Mouse (Mus musculus): ENCODE measurements around the gene Hoxd8.

The Hoxd8 gene

DNA sequence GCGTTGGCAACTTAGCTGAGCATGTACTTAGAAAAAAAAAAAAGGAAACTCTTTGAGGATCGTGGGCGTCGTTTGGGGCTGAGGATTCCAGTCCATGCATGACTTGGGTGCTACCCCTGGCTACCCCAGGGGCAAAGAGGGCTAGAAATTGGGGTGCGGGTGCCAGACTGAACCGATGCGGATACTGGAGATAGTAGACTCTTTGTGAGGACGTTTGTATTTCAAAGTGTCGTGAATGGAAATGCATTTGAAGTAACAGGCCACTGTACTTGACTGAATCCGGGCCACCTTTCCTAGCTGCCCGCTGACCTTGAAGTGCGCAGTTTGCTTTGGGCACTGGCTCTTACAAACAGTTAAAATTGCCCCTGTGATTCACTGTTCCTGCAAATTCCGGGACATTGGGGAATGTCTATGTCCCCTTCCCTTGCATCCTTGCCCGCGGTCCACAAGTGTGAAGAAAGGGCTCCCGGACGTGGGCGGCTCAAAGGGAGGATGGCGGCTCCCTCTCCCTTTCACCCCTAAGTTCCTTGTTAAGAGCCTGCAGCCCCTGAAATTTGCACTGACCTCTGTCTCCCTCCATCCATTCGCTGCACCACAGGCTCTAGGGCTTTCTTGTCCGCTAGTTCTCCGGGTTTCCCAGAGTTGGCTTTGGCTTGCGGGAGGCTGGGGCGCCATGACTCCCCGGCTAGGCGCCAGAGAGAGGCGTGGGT is 17.3 kb upstream of the Hoxd8 start:
- peak; percentile 27 for DNase-seq

DNA sequence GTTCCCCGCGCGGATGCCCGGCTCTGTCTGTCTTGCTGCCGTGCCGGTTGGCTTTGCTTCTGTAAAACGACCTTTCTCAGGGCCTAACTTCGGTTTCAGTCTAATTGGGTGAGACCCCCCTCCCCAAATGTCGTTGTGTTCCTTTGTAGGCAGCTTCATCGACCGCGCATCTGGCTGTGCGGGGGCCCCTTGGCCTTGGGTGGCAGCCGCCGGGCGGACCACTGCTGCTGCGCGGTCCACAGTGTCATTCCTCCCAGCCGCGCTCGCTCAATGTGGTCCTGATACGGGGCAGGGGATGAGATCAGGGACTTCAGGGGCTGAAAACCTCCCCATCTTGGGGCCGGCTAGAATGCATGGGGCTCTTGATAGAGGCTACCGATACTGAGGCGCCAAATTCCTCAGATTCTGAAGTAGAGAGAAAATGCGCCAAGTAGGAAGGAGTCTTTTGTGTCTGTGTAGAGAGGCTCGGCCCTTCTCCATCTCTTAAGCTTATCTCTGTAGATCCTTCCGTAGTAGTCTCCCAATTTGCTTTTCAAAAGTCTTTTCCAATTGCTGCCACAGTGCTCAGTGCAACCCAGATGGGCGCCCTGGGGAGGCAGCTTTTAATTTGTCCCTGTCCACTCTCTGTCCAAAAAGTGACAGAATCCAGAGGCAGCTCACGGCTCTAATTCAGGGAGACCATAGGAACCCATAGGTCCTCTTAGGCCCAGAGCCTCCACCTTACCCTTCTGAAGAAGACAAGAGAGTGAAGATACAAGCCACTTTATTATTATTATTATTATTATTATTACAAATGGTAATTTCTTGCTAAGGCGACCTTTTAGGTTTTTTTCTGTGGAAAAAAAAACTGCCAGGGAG is 16.5 kb upstream of the Hoxd8 start:
- DNase-seq = peak; percentile 62

DNA sequence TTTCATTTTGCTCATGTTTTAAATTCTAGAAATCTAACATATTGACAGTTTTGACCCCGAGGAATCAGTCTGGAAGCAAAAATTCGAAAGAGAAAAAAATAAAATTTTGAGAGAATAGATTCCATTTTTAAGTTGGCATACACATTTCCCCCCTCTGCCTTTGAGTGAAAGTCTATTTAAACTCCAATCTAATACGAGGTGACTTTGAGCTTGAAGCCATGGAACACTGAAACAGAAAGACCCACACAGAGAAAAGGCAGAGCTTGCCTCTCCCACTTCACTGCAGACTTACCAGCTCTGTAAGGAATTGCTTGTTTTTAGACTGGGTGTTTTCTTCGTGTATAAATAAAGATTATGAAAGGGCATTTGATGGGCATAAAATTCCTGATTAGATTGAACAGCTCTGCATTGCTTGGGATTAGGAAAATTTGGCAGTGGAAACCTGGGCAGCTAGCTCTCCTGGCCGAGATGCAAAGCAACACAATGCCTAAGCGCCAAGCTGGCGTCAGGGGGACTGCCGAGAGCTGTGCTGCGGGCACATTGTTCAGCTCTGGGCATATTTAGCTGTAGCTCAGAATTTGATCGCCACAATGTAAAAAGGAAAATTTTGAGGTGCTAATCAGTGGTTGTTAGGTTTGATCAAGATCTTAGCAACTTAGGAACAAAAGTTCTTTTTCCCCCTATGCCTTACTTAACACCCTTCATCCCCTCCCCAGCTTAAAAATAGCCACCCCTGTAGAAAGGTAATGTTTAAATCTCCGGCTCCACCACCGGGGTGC is 15.4 kb upstream of the Hoxd8 start:
- peak; percentile 46 for DNase-seq

DNA sequence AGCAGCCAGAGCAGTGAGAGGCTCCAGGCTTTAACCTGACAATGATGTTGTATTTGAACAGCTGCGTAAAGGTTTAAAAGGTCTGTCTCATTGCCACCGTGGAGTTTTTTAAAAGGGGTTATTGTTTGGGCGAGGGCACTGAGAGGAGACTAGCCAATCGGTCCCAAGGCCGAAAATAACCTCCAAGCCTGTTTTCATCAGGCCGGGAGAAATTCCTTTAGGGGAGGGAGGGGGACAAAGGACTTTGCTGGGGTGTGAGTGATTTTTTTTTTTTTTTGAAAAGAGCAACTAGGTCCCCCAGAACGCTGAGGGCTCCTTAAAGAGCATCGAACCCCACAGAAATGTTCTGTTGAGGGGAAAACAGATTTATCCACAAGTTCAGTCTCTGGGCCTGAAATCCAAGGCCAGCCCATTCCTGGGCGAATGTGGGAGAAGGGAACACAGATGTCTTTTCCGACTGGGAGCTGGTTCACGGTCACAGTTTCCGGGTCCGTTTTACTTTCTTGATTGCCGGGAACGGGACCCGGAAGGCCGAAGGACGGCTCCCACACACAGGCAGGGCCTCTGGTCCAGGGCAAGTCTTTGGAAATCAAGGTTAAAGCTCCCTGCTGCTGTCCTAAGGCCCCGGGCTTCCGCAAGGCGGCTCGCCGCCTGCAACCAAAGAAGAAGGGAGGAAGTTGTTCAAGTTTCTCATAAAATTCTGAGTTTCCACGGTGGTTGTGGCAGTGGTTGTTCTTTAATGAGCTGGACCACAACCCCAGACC is 14.7 kb upstream of the Hoxd8 start:
- DNase-seq = peak; percentile 59

DNA sequence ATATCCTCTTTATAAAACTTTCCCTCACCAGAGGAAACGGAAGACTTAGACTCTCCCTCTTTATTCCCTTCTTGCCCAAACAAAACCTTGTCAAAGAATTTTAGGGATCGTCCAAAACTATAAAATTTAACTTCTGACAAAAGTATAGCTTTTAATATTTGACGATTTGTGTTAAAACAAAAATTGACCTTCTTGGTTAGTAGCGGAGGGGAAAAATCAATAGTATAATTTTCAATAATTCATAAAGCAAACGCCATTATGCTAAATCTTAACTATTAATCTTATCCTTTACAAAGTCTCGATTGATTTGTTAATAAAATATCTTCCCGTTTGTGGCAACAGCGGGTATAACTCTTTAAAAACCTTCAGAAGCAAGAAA is 14.1 kb upstream of the Hoxd8 start:
- no peak for DNase-seq

DNA sequence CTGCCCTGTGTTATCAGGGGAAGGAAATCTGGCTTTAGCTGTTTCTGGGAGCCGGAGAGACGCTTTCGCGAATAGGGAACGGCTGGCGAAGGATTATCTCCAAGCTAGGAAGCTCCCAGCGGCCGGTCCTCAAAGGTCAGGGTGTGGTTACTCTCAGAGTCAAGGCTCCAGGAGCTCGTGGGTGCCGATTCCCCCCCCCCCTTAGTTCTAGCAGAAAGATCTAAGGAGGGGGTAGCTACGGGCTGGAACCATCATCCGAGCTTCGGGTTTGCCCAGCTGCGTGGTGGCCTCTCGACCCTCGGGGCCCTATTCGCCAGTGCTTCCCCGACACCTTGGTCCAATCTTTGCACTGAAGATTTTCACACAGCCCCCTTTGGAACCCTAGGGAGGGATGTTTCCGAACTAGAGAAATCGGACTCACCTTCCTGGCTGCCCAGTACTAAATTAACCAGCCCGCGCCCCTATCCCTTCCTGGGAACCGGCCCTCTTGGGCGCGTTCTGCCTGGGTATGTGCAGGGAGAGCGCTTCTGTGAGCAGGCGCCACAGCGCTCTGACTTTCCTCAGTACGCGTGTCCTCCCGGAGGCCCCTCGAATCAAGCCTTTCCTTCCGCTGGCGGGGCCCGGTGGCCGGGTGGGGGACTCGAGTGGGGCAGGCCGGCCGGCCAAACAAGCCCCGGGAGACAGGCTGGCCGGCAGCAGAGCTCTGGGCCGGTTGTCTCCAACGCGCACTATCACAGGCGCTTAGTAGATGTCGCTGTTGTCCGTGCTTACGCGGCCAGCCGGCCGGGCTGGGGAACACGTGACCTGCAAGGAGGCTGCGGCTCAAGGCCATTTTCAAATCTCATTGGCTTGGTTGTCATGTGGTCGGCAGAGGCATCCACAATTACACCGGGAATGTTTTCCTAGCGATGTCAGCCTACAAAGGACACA is 13.1 kb upstream of the Hoxd8 start, which contains the start of gene Hoxd10:
Gene Hoxd10 (plus strand): TSS at position 903 of the 930 bp plus-strand sequence.
- DNase-seq = peak; percentile 95

DNA sequence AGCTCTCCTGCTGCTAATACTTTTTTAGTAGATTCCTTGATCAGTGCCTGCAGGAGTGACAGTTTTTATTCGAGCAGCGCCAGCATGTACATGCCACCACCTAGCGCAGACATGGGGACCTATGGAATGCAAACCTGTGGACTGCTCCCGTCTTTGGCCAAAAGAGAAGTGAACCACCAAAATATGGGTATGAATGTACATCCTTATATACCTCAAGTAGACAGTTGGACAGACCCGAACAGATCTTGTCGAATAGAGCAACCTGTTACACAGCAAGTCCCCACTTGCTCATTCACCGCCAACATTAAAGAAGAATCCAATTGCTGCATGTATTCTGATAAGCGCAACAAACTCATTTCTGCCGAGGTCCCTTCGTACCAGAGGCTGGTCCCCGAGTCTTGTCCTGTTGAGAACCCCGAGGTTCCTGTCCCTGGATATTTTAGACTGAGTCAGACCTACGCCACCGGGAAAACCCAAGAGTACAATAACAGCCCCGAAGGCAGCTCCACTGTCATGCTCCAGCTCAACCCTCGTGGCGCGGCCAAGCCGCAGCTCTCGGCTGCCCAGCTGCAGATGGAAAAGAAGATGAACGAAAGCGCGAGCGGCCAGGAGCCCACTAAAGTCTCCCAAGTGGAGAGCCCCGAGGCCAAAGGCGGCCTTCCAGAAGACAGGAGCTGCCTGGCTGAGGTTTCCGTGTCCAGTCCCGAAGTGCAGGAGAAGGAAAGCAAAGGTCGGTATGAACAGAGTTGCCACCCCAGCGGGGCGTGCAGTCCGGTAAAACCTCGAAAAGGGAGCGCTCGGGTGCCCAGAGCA is 12.2 kb upstream of the Hoxd8 start:
- DNase-seq = peak; percentile 50

DNA sequence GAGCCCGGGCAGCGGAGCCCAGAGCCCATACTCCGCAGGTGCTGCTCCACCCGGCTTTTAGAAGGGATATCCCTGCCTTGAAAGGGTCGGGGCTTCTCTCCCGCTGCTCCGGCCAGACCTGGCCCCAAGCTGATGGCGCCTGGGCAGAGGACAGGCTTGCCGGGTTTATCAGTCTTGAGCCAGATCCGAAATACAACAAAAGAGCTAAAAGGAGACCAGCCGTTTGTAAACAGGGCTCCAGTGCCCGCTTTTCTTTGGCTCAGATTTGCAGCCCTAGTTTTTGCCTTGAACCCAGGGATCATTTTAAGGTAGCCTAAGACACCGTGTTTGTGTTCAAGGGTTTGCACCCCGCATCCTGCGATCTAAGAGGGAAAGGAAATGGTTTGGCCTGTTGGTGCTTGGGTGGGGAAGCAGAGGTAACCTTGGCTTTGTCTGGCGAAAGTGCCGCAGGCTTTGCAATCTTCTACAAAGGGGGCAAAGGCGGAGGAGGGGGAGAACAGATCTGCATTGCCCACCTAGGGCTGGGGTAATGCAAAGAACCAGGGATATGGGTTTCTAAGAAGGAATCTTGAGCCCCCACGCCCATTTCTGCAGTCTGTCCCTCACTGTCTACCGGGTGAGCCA is 11.5 kb upstream of the Hoxd8 start:
- DNase-seq = no peak

DNA sequence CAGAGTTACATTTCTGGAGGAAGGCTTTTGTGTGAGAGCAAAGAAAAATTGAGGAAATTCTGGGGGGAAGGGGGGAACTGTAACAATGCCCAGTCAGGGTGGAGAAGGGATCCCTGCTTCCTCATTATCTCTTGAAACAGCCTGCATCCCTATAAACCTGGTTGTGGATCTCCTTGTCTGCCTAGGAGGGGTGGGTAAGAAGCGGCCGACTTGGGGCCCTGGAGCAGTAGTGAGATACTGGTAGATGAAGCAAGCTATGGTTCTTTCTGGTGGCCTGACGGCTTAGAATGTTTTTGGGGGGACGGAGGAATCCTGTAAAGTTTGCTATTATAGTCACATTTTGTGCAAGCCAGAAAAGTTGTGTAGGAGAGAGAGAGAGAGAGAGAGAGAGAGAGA is 11.0 kb upstream of the Hoxd8 start:
- DNase-seq = no peak

DNA sequence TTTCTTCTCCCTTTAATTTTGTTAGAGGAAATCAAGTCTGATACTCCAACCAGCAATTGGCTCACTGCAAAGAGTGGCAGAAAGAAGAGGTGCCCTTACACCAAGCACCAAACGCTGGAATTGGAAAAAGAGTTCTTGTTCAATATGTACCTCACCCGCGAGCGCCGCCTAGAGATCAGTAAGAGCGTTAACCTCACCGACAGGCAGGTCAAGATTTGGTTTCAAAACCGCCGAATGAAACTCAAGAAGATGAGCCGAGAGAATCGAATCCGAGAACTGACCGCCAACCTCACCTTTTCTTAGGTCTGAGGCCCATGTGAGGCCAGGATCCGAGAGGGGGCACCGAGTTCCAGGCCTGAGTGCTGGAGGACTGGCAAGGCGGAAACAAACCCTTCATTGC is 10.3 kb upstream of the Hoxd8 start:
- peak; percentile 84 for DNase-seq

DNA sequence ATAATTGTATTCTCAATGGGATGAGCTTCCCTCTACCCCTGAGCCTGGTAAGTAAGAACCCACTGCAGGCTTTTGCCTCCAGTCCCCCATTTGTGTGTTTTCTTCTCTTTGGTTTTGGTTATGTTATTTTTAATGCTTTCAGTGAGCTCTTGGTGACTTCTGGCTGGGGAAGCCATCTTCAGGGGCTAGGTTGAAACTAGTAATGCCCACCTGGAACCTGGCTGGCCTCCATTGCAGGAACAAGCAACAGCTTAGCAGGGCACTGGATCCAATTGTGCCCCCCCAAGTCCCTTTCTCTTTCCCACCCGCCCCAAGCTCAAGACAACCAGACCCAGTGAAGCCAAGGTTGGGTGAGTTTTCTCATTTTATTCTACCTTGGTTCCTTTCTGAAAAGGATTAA is 9.0 kb upstream of the Hoxd8 start:
- DNase-seq = no peak

DNA sequence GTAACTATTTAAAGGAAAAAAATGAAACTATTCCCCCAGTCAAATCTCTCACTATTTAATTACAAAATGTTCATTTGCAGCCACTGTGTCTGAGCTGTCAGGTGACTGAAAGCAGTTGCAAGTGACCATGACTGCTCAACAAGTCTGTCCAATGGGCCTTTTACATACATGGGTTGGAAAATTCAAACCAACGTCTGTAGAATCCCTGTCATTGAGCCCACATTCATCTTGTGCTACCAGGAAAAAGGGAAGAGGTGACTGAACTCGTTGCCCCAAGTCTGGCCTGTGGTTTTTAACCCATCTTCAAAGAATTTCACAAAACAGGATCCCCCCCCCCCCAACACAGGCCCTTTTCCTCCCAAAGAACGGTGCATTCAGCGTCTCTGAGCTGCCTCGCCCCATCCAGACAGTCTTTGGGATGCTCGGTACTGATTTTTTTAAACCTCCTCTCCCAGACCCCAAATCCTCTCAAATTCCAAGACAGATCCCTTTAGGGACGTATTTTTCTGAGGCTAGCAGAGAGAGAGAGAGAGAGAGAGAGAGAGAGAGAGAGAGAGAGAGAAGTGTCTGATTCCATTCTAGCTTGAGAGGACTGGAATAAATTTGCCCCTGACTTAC is 8.5 kb upstream of the Hoxd8 start:
- no peak for DNase-seq

DNA sequence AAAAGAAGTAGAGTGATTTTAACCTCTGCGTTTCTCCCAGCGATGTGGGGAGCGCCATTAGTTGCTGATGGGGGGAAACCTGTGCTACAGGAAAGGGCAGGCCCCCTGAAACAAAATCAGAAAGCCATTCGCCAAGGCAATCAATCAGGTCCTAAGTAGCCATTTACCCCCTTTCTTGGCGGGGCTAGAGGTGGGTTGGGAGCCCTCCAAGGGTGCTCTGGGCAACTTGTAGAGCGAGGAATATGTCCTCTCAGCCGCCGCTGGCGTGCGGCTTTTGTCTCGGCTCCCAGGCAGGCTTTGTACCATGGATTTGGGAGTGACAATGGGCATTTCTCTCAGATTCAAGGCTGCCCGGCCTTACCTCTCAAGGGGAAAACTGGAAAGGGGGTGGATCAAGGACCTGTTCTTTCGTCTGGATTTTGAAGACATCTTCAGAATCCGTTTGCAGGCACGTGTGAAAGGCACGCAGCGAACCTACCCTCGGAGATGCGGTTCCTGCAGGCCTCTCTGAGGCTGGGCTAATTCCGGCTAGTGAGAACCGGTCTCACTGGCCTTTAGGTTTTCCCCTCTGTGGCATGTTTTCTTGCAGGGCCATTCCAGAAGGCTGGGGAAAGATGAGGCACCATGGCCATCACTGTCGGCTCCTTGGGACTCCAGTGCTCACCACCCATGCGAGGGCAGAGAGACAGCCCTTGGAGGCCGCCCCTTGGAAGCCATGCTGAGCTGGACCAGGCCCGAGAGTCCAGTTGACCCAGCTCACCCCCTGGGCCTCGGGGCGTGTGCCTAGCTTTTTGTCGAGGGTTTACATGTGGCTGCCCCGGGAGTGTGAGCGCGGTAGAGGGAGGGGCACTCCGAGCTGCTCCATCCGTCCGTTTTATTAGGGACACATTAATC is 7.7 kb upstream of the Hoxd8 start:
- peak; percentile 72 for DNase-seq

DNA sequence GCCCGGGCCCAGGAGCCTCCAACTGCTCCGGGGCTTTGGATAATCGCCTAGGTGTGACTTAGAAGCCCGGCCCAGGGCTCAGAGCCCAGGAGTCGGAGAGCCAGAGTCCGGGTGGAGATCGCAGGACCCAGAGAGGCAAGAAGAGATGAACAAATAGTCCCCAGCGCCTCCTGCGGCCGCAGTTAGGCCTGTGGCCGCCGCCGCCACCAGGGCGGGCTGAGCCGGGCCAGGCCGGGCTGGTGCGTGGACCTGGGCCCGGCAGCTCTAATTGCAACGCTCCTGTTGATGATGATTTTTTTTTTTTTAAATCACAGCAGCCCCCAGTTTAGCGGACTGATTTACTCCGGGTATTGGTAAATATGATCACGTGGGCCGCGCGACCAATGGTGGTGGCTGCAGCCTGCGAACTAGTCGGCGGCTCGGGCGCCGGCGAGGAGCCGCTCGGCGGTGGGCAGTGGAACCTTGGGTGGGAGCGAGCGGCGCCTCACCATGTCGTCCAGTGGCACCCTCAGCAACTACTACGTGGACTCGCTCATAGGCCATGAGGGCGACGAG is 6.8 kb upstream of the Hoxd8 start, which contains the start of gene Hoxd9:
Gene Hoxd9 (plus strand): TSS at position 161 of the 555 bp plus-strand sequence.
- peak; percentile 88 for DNase-seq

DNA sequence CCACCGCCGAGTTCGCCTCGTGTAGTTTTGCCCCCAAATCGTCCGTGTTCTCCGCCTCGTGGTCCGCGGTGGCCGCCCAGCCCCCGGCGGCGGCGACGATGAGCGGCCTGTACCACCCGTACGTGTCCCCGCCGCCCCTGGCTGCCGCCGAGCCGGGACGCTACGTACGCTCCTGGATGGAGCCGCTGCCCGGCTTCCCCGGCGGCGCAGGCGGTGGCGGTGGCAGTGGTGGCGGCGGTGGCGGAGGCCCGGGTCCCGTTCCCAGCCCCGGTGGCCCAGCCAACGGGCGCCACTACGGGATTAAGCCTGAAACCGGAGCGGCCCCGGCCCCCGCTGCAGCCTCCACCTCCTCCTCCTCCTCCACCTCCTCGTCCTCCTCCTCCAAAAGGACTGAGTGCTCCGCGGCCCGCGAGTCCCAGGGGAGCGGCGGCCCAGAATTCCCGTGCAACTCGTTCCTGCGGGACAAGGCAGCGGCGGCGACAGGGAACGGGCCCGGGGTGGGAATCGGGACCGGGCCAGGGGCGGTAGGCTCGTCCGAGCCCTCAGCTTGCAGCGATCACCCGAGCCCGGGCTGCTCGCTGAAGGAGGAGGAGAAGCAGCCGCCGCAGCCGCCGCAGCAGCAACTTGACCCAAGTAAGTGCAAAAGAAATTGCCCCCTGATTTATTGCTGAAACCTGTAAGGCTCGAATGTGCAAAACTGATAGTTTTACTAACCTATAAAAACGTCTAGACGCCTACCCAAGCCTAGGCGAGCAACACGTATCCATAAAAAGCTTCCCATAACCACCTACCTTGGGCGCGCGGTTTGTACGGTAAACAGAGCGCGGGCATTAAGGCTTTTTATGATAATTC is 6.0 kb upstream of the Hoxd8 start:
- DNase-seq = peak; percentile 73

DNA sequence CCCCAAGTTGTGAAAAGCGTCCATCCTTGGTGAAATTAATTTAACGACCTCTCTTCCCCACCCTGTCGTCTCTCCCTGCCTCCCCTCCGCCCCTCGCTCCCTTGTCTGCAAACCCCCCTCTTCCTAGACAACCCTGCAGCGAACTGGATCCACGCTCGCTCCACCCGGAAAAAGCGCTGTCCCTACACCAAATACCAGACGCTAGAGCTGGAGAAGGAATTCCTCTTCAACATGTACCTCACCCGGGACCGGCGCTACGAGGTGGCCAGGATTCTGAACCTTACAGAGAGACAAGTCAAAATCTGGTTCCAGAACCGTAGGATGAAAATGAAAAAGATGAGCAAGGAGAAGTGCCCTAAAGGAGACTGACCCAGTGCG is 5.4 kb upstream of the Hoxd8 start:
- DNase-seq = peak; percentile 63
